Mouse (Mus musculus) stomach, embryonic 16.5 days (tissue): ENCODE measurements around the gene Dpt. TPM values are rescaled to one million over a fixed set of nuclear protein-coding genes. Genes with fewer than 3 reads are reported as not detected.

Source experiments
- ATAC-seq: fragments of 200-750 bp; cut with Nextera tagmentation; 2 replicates; pipeline ENCODE4 v1.8.0; 2017; ENCODE audit warnings: moderate number of reproducible peaks, moderate TSS enrichment; ENCODE audit not compliant: insufficient read depth, low FRiP score
- H3K27ac ChIP-seq: fragments of 300-500 bp; sonication (generic); 2 replicates; pipeline ENCODE4 v1.5.1; 2014; ENCODE audit warnings: low read length
- H3K27me3 ChIP-seq: fragments of 300-500 bp; sonication (generic); 2 replicates; pipeline ENCODE4 v1.6.1; 2014; ENCODE audit warnings: low read length, control low read depth, mixed read lengths; ENCODE audit not compliant: control insufficient read depth, insufficient read depth
- H3K36me3 ChIP-seq: fragments of 300-500 bp; sonication (generic); 2 replicates; pipeline ENCODE4 v1.6.1; 2014; ENCODE audit warnings: low read length; ENCODE audit not compliant: control insufficient read depth, insufficient read depth
- H3K4me1 ChIP-seq: fragments of 300-500 bp; sonication (generic); 2 replicates; pipeline ENCODE4 v1.6.1; 2014; ENCODE audit warnings: low read length, control low read depth, mixed read lengths; ENCODE audit not compliant: control insufficient read depth, insufficient read depth
- H3K4me2 ChIP-seq: fragments of 300-500 bp; sonication (generic); 2 replicates; pipeline ENCODE4 v1.6.1; 2014; ENCODE audit warnings: low read depth, low read length, mixed read lengths
- H3K4me3 ChIP-seq: fragments of 300-500 bp; sonication (generic); replicated peaks from 2 replicates; pipeline ENCODE4 v1.5.1; 2014; ENCODE audit warnings: mild to moderate bottlenecking, low read length
- H3K9ac ChIP-seq: fragments of 300-500 bp; sonication (generic); 2 replicates; pipeline ENCODE4 v1.6.1; 2014; ENCODE audit warnings: low read length
- H3K9me3 ChIP-seq: fragments of 300-500 bp; sonication (generic); replicated peaks from 2 replicates; pipeline ENCODE4 v1.6.1; 2016; ENCODE audit warnings: low read length, control low read depth; ENCODE audit not compliant: control insufficient read depth
- WGBS: fragments of 180-500 bp; shearing (Covaris S2); extraction: QIAGEN DNeasy Blood & Tissue Kit; methylation state at CpG from one replicate; pipeline ENCODE4 v1.1.7; 2014; 5-methylcytosine and 5-hydroxymethylcytosine counted together
- polyA plus RNA-seq: library from polyadenylated mRNA; unstranded; fragments of >200 nt; fragmentation: Nextera tagmentation; extraction: Ambion mirVana; gene quantifications from 2 replicates; pipeline ENCODE4 v1.2.1, GENCODE M21; 2015

The Dpt gene
- polyA plus RNA-seq, 1 experiment from 2014 or later = 111 TPM

DNA sequence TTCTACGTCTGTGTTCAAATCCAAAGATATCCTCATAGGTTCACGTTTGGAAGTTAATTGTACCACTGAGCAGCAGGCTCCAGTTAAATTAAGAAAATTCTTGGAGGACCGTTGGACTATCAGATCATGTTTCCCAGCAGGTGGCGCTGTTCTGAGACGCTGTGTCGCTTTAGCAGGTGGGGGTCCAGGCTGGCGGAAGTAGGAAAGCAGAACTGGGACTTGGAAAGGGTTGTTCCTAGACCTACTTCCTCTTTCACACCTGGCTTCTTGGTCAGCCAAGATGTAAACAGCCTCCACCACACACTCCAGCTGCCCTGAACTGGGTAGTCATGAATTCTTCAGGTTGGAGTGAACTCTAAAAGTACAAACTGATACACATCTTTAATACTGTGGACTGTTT lies 74.2 kb downstream of the Dpt start:
- H3K4me2 ChIP-seq = no peak overlapping the region
- H3K9me3 ChIP-seq = no peaks in the 10 kb centered on the region
- ATAC-seq = no peak
- H3K9ac ChIP-seq = no peak overlapping the region
- no peaks in the 10 kb centered on the region for H3K27me3 ChIP-seq
- no peak overlapping the region for H3K27ac ChIP-seq
- no peaks in the 10 kb centered on the region for H3K4me1 ChIP-seq
- no peak overlapping the region for H3K4me3 ChIP-seq
- no peaks in the 10 kb centered on the region for H3K36me3 ChIP-seq
- whole genome bisulfite sequencing = 51% methylated on average over 7 of the region's 7 CpGs

Other genes with a start within 250 kb of the Dpt start
- not detected in 2 replicates for gene Xcl1, start 138.9 kb downstream of the Dpt start, polyA plus RNA-seq